Mouse (Mus musculus) G1E (cell line): ENCODE data around the gene Kbtbd12.

ENCODE experiments used
- CTCF ChIP-seq: IDR thresholded peaks from 2 replicates; pipeline ENCODE4 v1.5.1; 2012; ENCODE audit warnings: low read depth, low read length, inconsistent platforms, mixed read lengths
- TAL1 ChIP-seq: conservative IDR thresholded peaks from 2 replicates; pipeline ENCODE4 v1.6.1; 2012; ENCODE audit warnings: low read depth, low read length, inconsistent platforms, mixed read lengths

GRCm38 (mm10) chr6:88576495-88576894 lies 61.3 kb downstream of the Kbtbd12 start:
- no peak for TF ChIP-seq TAL1
- TF ChIP-seq CTCF: no peak
